Mouse (Mus musculus) layer of hippocampus, adult 11-12 months (tissue): ENCODE measurements around the gene Galnt10.

Experiments used
- DNase-seq: peaks from one replicate; pipeline ENCODE4 v3.0.0; 2022; ENCODE audit warnings: low spot score

Galnt10 gene

GRCm38 (mm10) chr11:57635148-57635547 is 10.1 kb upstream of the Galnt10 start:
- DNase-seq: no peak

GRCm38 (mm10) chr11:57643691-57644090 is 1.6 kb upstream of the Galnt10 start:
- DNase-seq: no peak

- DNase-seq: peak; percentile 59
Measured at GRCm38 (mm10) chr11:57644245-57645017, 811 bp upstream of the Galnt10 start.

- no peak for DNase-seq
Measured at GRCm38 (mm10) chr11:57645847-57646246, 605 bp downstream of the Galnt10 start.

- no peak for DNase-seq
Measured at GRCm38 (mm10) chr11:57646416-57646815, 1.2 kb downstream of the Galnt10 start.

GRCm38 (mm10) chr11:57646940-57647339 is 1.7 kb downstream of the Galnt10 start:
- no peak for DNase-seq

- DNase-seq: no peak
Measured at GRCm38 (mm10) chr11:57647446-57647845, 2.2 kb downstream of the Galnt10 start.

- DNase-seq: no peak
Measured at GRCm38 (mm10) chr11:57648196-57648800, 3.1 kb downstream of the Galnt10 start.

GRCm38 (mm10) chr11:57649269-57649668 is 4.0 kb downstream of the Galnt10 start:
- DNase-seq: no peak

GRCm38 (mm10) chr11:57649671-57650070 is 4.4 kb downstream of the Galnt10 start:
- no peak for DNase-seq

GRCm38 (mm10) chr11:57650867-57651266 is 5.6 kb downstream of the Galnt10 start:
- no peak for DNase-seq

- DNase-seq: peak; percentile 73
Measured at GRCm38 (mm10) chr11:57651281-57651810, 6.1 kb downstream of the Galnt10 start.

- DNase-seq: no peak
Measured at GRCm38 (mm10) chr11:57652206-57652922, 7.1 kb downstream of the Galnt10 start.

GRCm38 (mm10) chr11:57652923-57653660 is 7.8 kb downstream of the Galnt10 start:
- DNase-seq: no peak

GRCm38 (mm10) chr11:57653796-57654195 is 8.6 kb downstream of the Galnt10 start:
- DNase-seq: no peak

- no peak for DNase-seq
Measured at GRCm38 (mm10) chr11:57654386-57654785, 9.1 kb downstream of the Galnt10 start.

- DNase-seq: no peak
Measured at GRCm38 (mm10) chr11:57654977-57655397, 9.7 kb downstream of the Galnt10 start.

GRCm38 (mm10) chr11:57655669-57656325 is 10.6 kb downstream of the Galnt10 start:
- no peak for DNase-seq

- DNase-seq: no peak
Measured at GRCm38 (mm10) chr11:57656602-57657275, 11.5 kb downstream of the Galnt10 start.

- DNase-seq: no peak
Measured at GRCm38 (mm10) chr11:57657370-57658072, 12.3 kb downstream of the Galnt10 start.
